Mouse (Mus musculus) midbrain, embryonic 16.5 days (tissue): ENCODE measurements around the gene Sec22a. TPM values are rescaled to one million over a fixed set of nuclear protein-coding genes. Genes with fewer than 3 reads are reported as not detected.

ENCODE experiments used
- ATAC-seq: fragments of 200-750 bp; cut with Nextera tagmentation; 2 replicates; pipeline ENCODE4 v1.8.0; 2017; ENCODE audit warnings: moderate TSS enrichment
- H3K27ac ChIP-seq: fragments of 300-500 bp; sonication (generic); 2 replicates; pipeline ENCODE4 v1.5.1; 2014; ENCODE audit warnings: mild to moderate bottlenecking, low read length, mixed read lengths
- H3K27me3 ChIP-seq: fragments of 300-500 bp; sonication (generic); 2 replicates; pipeline ENCODE4 v1.6.1; 2014; ENCODE audit warnings: low read depth, low read length, mixed read lengths; ENCODE audit not compliant: control insufficient read depth, insufficient read depth
- H3K36me3 ChIP-seq: fragments of 300-500 bp; sonication (generic); 2 replicates; pipeline ENCODE4 v1.6.1; 2014; ENCODE audit warnings: mild to moderate bottlenecking, low read length, moderate library complexity, mixed read lengths; ENCODE audit not compliant: control insufficient read depth, insufficient read depth
- H3K4me1 ChIP-seq: fragments of 300-500 bp; sonication (generic); 2 replicates; pipeline ENCODE4 v1.6.1; 2014; ENCODE audit warnings: mild to moderate bottlenecking, low read length, mixed read lengths; ENCODE audit not compliant: control insufficient read depth, insufficient read depth
- H3K4me2 ChIP-seq: fragments of 300-500 bp; sonication (generic); 2 replicates; pipeline ENCODE4 v1.6.1; 2014; ENCODE audit warnings: mild to moderate bottlenecking, low read length, mixed read lengths
- H3K4me3 ChIP-seq: fragments of 300-500 bp; sonication (generic); 2 replicates; pipeline ENCODE4 v1.5.1; 2014; ENCODE audit warnings: low read depth, mild to moderate bottlenecking, low read length, moderate library complexity, mixed read lengths
- H3K9ac ChIP-seq: fragments of 300-500 bp; sonication (generic); 2 replicates; pipeline ENCODE4 v1.6.1; 2014; ENCODE audit warnings: low read depth, low read length, mixed read lengths
- H3K9me3 ChIP-seq: fragments of 300-500 bp; sonication (generic); replicated peaks from 2 replicates; pipeline ENCODE4 v1.6.1; 2014; ENCODE audit warnings: mild to moderate bottlenecking, low read length, mixed read lengths; ENCODE audit not compliant: control insufficient read depth, poor library complexity, severe bottlenecking
- WGBS: fragments of 180-500 bp; shearing (Covaris S2); extraction: QIAGEN DNeasy Blood & Tissue Kit; methylation state at CpG from one replicate; pipeline ENCODE4 v1.1.7; 2014; 5-methylcytosine and 5-hydroxymethylcytosine counted together
- polyA plus RNA-seq: library from polyadenylated mRNA; unstranded; fragments of >200 nt; fragmentation: Nextera tagmentation; extraction: Ambion mirVana; gene quantifications from 2 replicates; pipeline ENCODE4 v1.2.1, GENCODE M21; 2015

Gene Sec22a
- polyA plus RNA-seq, 1 experiment from 2014 or later = 40.4 TPM

DNA sequence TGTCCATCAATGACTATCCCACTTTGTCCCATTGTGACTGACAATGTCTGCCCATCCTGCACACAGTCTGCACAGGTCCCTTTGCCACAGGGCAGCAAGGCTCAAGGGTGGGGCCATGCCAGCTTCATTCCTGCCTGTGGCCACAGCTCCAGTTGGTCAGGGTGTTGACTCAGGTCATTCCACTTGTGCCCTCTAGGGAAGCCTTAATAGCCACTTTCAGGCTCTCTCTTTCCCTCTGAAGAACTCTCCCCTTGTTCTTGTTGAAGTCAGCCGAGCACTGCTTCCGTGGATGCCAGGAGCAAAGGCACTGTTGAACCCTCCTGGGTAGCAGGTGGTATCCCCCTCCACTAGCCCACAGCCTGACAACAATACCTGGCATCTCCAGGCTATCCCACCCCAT, 81.3 kb downstream of the Sec22a start:
- no peak overlapping the region for H3K4me2 ChIP-seq
- no peak overlapping the region for H3K4me3 ChIP-seq
- H3K27ac ChIP-seq = no peak overlapping the region
- no peaks in the 10 kb centered on the region for H3K4me1 ChIP-seq
- peaks cover 10% of the 10 kb centered on the region; the same call in 1 of the 2 replicates for H3K36me3 ChIP-seq
- ATAC-seq = no peak
- no peaks in the 10 kb centered on the region for H3K27me3 ChIP-seq
- H3K9me3 ChIP-seq = no peaks in the 10 kb centered on the region
- 94% methylated on average over 2 of the region's 2 CpGs for WGBS
- H3K9ac ChIP-seq = no peak overlapping the region

DNA sequence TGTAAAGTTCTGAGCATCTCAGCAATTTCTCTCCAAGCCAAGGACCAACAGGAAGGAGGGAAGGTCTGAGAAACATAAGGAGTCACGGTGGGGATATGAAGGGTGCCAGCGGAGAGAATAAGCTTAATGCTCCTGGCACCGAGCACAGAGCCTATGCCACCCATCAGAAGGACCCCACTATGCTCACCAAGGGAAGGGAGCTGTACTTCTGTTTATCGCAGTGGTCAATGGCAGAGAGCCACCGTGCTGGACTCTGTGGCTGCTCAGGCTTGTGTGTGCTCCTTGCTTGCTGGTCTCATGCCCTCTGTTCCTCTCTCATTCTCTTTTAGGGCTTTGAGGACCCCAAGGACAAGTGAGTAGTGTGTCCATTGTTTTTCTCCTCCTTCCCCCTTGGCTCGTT, 85.6 kb downstream of the Sec22a start:
- Histone ChIP-seq H3K36me3 (peaks cover 7% of the 10 kb centered on the region; the same call in 1 of the 2 replicates), H3K4me2 (no peak overlapping the region), H3K4me3 (no peak overlapping the region), H3K9ac (no peak overlapping the region), H3K4me1 (no peaks in the 10 kb centered on the region), H3K9me3 (no peaks in the 10 kb centered on the region), H3K27me3 (no peaks in the 10 kb centered on the region), H3K27ac (no peak overlapping the region)
- no peak for ATAC-seq
- WGBS = 78% methylated on average over 6 of the region's 6 CpGs

DNA sequence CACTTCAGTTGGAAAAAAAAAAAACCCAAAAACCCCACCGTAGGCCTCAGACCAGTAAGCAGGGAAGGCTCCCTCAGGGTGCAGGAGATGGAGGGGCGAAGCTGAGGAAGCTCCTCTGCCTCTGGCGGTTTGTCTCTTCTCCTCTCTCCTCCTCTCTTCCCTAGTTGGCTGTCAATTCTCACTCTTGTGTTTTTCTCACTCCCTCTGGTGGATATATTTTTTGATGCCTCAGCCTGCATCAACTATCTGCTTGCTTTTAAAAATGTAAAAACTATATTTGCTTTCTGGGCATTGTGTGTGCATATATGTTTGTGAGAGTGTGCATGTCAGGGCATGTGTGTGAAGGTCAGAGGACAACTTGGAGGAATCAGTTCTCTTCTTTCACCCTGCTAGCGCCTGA, 91.3 kb downstream of the Sec22a start:
- 53% methylated on average over 4 of the region's 4 CpGs for WGBS

DNA sequence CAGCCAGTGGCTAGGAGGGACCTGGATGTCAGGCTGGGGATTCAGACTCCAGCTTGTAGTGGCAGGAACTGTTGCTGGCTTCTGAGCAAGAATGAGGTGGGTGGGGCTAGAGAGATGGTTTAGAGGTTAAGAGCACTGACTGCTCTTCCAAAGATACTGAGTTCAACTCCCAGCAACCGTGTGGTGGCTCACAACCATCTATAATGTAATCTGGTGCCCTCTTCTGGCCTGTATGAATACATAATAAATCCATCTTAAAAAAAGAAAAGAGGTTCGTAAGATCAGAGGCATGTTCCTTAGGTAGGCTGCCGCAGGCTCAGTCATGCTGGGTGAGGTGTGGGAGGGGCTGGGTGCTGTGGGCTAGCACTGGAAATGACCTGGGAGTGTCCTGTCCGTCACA, 92.1 kb downstream of the Sec22a start:
- 0 out of 2 replicates have a peak, but pooled peaks have one; percentile 10 for ATAC-seq
- 0 out of 2 replicates have a peak, but pooled peaks cover 2% of the 10 kb centered on the region for H3K4me1 ChIP-seq
- no peaks in the 10 kb centered on the region for H3K27me3 ChIP-seq
- no peak overlapping the region for H3K4me2 ChIP-seq
- no peaks in the 10 kb centered on the region for H3K9me3 ChIP-seq
- H3K9ac ChIP-seq = no peak overlapping the region
- H3K27ac ChIP-seq = no peak overlapping the region
- WGBS = 44% methylated on average over 4 of the region's 4 CpGs
- no peak overlapping the region for H3K4me3 ChIP-seq
- peaks cover 2% of the 10 kb centered on the region; the same call in 1 of the 2 replicates for H3K36me3 ChIP-seq

More for the DNA sequence above, 91.3 kb downstream of the Sec22a start:
- Histone ChIP-seq H3K4me1 (0 out of 2 replicates have a peak, but pooled peaks cover 2% of the 10 kb centered on the region), H3K27ac (no peak overlapping the region), H3K36me3 (peaks cover 5% of the 10 kb centered on the region; the same call in 1 of the 2 replicates), H3K27me3 (no peaks in the 10 kb centered on the region), H3K4me3 (no peak overlapping the region), H3K4me2 (no peak overlapping the region), H3K9ac (no peak overlapping the region), H3K9me3 (no peaks in the 10 kb centered on the region)
- ATAC-seq = no peak

DNA sequence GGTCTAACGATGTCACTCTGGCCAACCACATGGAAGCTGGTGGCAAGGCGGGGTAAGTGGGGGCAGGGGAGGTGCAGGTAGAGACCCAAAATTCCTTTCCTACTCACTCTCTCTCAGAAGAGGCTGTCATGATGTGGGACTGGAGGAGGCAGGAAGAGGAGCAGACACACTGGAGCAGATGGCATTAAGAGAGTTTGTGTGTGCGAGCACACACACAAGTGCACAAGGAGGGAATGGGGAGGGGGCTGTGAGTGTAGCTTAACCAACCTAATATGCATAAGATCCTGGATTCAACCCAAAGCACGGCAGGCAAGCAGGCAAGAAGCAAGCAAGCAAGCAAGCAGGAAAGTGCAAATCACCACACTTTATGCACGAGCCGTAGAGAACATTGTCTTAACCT, 92.8 kb downstream of the Sec22a start:
- Histone ChIP-seq H3K4me1 (0 out of 2 replicates have a peak, but pooled peaks cover 2% of the 10 kb centered on the region), H3K9me3 (no peaks in the 10 kb centered on the region), H3K4me3 (no peak overlapping the region), H3K9ac (no peak overlapping the region), H3K36me3 (peaks cover 2% of the 10 kb centered on the region; the same call in 1 of the 2 replicates), H3K4me2 (no peak overlapping the region), H3K27me3 (no peaks in the 10 kb centered on the region), H3K27ac (no peak overlapping the region)
- WGBS = 68% methylated on average over 6 of the region's 6 CpGs
- no peak for ATAC-seq

DNA sequence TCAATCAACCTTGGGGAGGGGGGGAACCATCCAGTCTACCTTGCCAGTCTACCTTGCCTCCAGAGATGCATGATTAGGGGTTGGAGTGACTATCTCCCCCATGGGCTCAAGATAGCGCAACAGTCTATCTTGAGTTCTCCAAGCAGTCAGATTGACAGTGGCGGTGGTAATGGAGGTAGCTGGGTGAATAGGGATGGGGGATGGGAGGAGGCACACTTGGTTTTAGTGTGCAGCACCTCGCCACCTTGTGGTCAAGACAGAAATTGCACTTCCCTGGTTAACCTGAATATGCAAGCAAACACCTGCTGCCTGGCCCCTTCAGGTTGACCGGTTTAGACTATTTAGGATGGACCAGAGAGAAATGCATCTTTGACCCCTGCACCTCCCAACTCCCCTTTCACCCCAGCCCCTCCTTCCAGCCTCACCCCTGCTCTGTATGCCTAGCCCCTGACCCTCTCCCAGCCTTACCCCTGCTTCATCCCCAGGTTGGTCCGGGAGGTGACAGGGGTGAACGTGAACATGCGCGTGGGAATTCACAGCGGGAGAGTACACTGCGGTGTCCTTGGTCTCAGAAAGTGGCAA, 93.3 kb downstream of the Sec22a start:
- Histone ChIP-seq H3K4me2 (no peak overlapping the region), H3K27ac (no peak overlapping the region), H3K27me3 (no peaks in the 10 kb centered on the region), H3K9ac (no peak overlapping the region), H3K9me3 (no peaks in the 10 kb centered on the region), H3K4me3 (no peak overlapping the region), H3K4me1 (0 out of 2 replicates have a peak, but pooled peaks cover 2% of the 10 kb centered on the region), H3K36me3 (peaks cover 2% of the 10 kb centered on the region; the same call in 1 of the 2 replicates)
- ATAC-seq = peak; percentile 61
- WGBS = 39% methylated on average over 10 of the region's 10 CpGs

Other genes starting within 250 kb of the Sec22a start
- 7.0 and 7.1 TPM in 2 replicates for gene Adcy5, start 209.0 kb downstream of the Sec22a start, polyA plus RNA-seq
- gene Pdia5, start 127.0 kb upstream of the Sec22a start, polyA plus RNA-seq = 12.0 and 14.4 TPM in 2 replicates
- 17.5 and 18.0 TPM in 2 replicates for gene Sema5b, start 177.2 kb upstream of the Sec22a start, polyA plus RNA-seq